Mouse (Mus musculus) B cell, adult 2 months (primary cell): ENCODE measurements at regions not wholly inside any gene's neighbourhood (a gene's known extent, or its start where the extent isn't known, plus 50 kb on each side); places are given as distances from the start of the nearest gene placed in this dataset.

Experiments used
- DNase-seq, 2 experiments: peaks; one replicate each; pipeline ENCODE4 v3.0.0; 2022

GRCm38 (mm10) chr2:74930702-74931101 is 105.1 kb downstream of the Mtx2 start:
- no peak for DNase-seq

GRCm38 (mm10) chr2:74933190-74933589 is 107.6 kb downstream of the Mtx2 start:
- DNase-seq = no peak

GRCm38 (mm10) chr2:74933771-74934170 is 108.2 kb downstream of the Mtx2 start:
- no peak for DNase-seq

GRCm38 (mm10) chr2:74938711-74939110 is 113.1 kb downstream of the Mtx2 start:
- DNase-seq = no peak

GRCm38 (mm10) chr2:74941966-74942365 is 116.4 kb downstream of the Mtx2 start:
- DNase-seq = no peak

GRCm38 (mm10) chr2:74942611-74943198 is 117.1 kb downstream of the Mtx2 start:
- DNase-seq = no peak

GRCm38 (mm10) chr2:74945185-74945749 is 119.7 kb downstream of the Mtx2 start:
- no peak for DNase-seq

- DNase-seq = no peak
These were observed 126.0 kb downstream of the Mtx2 start for GRCm38 (mm10) chr2:74951401-74952260.

GRCm38 (mm10) chr2:74954101-74954500 is 128.5 kb downstream of the Mtx2 start:
- no peak for DNase-seq

GRCm38 (mm10) chr2:74955281-74956128 is 129.9 kb downstream of the Mtx2 start:
- DNase-seq = no peak

- DNase-seq = no peak
These were observed 130.5 kb downstream of the Mtx2 start for GRCm38 (mm10) chr2:74956129-74956450.

- DNase-seq = no peak
These were observed 131.0 kb downstream of the Mtx2 start for GRCm38 (mm10) chr2:74956556-74956955.

- no peak for DNase-seq
These were observed 134.3 kb downstream of the Mtx2 start for GRCm38 (mm10) chr2:74959936-74960335.

- no peak for DNase-seq
These were observed 136.8 kb downstream of the Mtx2 start for GRCm38 (mm10) chr2:74962416-74962815.

- DNase-seq = peak; percentile 71 to 76
These were observed 138.8 kb downstream of the Mtx2 start for GRCm38 (mm10) chr2:74964360-74964759.

- DNase-seq = no peak
These were observed 139.4 kb downstream of the Mtx2 start for GRCm38 (mm10) chr2:74964980-74965379.

GRCm38 (mm10) chr2:74965384-74966060 is 139.9 kb downstream of the Mtx2 start:
- DNase-seq = no peak

- DNase-seq = no peak
These were observed 145.1 kb downstream of the Mtx2 start for GRCm38 (mm10) chr2:74970611-74971265.

GRCm38 (mm10) chr2:74973386-74973785 is 147.8 kb downstream of the Mtx2 start:
- no peak for DNase-seq

- DNase-seq = no peak
These were observed 149.2 kb downstream of the Mtx2 start for GRCm38 (mm10) chr2:74974595-74975325.

GRCm38 (mm10) chr2:74977348-74977747 is 151.7 kb downstream of the Mtx2 start:
- no peak for DNase-seq
